Mouse (Mus musculus) gonadal fat pad, adult 2 months (tissue): Measurements from ENCODE around the gene Abca1. TPM values are rescaled to one million over a fixed set of nuclear protein-coding genes. Genes with fewer than 3 reads are reported as not detected.

Source experiments
- DNase-seq: peaks from one replicate; pipeline ENCODE4 v3.0.0-alpha.2; 2012; ENCODE audit warnings: low read depth
- polyA plus RNA-seq: library from polyadenylated mRNA; depleted of rRNA; stranded (reverse); fragments of >200 nt; gene quantifications from 2 replicates; pipeline ENCODE4 v1.2.3, GENCODE M21; 2012

The Abca1 gene
- polyA plus RNA-seq, 1 experiment: 32.9 TPM

DNA sequence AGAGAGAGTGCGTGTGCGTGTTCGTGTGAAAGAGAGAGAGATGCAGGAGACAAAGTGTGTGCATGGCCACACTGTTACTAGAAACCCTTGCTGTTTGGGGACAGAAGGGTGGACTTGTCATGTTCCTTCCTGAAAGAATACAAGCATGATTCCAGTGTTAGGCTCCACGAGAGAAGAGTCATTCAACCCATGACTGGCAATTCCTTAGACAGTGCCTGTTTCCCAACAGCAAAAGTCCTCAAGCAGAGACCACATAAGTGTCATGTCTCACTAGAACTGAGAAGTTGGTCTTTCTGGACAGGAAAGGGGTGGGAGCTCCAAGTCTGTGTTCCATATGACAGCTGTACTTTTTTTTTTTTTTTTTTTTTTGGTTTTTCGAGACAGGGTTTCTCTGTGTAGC, 10.1 kb downstream of the Abca1 start:
- no peak for DNase-seq

DNA sequence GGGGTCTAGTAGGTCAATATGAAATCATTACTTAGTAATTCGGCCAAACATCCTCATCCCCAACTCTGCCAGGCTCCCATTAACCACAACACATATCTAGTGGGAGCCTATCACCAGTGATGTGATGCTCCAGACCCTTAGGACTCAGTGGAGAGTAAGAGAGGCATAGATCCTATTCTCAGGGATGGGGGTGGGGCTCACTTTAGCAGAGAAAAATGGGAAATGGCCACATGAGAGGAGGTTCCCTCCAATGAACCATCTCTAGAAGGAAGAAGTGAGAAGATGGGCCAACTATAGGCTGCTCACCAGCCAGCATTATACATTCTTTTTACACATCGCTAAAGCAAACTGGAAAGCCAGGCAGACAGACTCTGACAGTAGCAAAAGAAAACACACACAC, 10.9 kb downstream of the Abca1 start:
- DNase-seq: no peak

DNA sequence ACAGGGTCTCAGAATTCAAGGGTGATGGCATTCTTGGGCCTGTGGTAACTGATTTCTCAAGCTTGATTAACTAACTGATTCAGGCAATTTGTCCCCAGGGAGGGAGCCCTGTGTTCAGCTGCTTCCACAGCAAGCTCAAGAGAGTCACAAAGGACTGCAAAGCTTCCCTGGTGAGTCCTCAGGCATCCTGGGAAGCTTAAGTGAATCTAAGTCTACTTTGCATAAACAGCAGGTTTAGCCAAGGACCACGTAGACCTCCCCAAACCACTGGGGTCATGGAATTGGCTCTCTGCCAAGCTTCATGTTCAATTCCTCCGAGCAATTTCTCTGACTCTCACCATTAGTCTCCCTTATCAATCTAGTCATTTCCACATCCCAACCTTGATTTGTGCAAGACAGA, 12.2 kb downstream of the Abca1 start:
- DNase-seq: no peak

GRCm38 (mm10) chr4:53147046-53147445, 12.6 kb downstream of the Abca1 start:
- no peak for DNase-seq

GRCm38 (mm10) chr4:53146227-53146949, 13.3 kb downstream of the Abca1 start:
- peak; percentile 68 for DNase-seq

DNA sequence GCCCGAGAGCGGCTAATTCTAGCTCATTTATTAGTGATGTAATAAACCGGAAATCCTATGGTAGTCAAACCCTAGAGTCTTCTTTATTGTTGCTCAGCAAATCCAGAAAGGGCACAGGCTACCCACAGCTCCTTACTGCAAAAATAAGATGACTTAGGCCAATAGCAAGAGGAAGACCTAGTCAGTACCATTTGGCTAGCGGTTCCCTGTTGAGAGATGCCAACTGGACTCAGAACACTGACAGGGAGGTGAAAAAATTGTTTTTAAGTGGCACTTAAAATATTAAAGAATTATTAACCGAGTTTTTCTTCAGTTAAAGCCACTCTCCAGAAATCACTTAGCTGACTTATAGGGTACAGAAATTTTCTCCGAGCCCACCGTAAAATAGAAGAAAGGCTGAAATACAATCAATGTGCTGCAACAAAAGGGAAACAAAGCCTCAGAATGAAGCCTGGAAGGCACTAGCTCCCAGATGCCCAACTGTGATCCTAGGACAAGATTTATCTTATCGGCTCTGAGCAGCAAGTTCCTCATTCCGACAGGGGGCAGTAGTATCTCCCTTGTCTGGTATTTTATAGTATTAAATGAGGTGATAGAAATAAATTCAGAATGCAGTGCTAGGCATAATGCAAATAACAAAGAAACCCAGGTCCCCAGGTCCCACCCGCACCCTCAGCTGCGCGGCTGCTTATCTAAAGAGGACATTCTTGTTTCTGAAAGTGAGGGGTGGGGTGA, 14.1 kb downstream of the Abca1 start:
- no peak for DNase-seq

- DNase-seq: no peak
Observed at GRCm38 (mm10) chr4:53144571-53144970, 15.1 kb downstream of the Abca1 start.

- no peak for DNase-seq
Observed at GRCm38 (mm10) chr4:53144021-53144420, 15.7 kb downstream of the Abca1 start.

- DNase-seq: no peak
Observed at GRCm38 (mm10) chr4:53140678-53141077, 19.0 kb downstream of the Abca1 start.

DNA sequence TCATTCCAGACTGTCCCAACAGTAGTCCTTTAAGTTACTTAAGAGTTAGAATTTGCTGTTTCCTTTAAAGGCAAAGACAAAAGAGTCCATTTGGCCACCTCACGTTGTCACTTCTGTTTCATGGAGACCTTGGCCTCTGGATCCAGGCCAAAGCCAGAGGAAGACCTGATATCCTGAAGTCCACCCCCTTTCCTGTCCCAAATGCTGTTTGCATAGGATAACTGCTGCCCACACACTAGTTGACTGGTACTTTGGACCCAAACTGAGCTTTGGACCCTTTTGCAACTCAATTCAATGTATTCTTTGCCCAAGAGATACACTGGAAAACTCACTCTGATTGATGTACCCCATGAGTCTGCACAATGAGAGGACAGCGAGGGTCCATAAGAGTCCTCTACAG, 20.2 kb downstream of the Abca1 start:
- DNase-seq: no peak

DNA sequence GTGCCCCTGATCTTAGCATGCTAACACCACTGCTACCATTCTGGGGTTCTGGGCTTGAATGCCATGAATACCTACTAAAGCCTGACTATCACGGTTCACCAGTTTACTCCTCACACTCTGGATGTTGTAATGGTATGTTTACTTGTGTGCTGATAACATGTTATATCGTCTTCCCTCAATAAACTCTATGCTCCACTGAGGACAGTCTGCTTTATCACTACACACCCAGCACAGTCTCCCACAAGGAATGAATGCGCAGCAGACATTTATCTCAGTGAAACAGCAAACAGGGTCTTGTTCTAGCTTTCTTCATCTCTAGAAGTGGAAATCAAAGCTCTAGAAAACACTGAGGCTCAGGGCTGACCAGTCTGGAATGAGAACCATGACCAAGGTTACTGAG, 20.7 kb downstream of the Abca1 start:
- DNase-seq: no peak

DNA sequence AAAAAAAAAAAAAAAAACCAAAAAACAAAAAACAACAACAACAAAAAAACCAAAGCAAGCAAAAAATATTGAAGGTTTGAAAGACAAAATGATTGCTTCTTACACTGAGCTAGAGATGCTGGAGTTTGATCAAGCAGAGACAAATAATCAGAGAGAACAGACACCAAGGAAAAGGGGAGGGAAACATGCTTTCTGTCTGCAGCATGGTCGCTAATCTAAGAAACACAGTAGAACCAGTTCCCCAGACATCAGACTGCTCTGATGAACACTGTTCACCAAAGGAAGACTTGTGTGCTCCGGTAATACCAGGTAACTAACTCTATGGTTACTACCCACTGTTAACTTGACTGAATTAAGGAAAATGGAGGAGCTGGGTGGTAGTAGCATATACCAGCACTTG, 22.6 kb downstream of the Abca1 start:
- DNase-seq: no peak

DNA sequence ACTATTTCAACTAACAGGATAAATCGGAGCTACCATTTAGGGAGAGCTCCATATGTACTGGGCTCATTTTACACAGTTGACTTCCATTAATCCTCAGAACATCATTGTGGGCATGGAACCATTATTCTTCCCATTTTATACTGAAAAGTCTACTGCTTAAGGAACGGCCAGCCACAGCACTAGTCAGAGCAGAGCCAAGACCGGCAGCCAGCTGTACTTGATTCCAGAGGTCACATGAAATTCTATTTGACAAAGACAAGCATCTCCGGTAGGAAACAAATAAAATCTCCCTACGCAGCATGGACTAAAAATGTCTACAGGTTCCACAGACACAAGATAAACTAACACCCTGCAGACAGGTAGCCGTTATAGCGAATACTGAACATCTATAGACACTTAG, 24.9 kb downstream of the Abca1 start:
- no peak for DNase-seq

DNA sequence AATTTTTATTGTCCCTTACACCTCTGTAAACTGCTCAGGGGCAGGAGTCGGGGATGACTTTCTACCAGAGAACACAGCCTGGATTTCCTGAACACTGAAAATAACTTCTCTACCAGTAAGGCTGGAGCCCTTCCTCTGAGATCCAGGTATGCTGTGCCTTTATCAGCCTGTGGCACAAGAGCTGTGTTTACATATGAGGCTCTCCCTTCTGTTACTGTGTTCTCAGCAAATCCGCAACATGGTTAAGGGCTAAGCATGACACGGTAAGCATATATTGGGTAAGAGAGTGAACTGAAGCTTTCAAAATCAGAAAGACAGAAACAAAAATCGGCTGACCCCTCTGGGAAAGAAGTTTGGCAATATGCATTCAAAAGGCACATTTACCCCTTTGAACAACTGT, 25.7 kb downstream of the Abca1 start:
- DNase-seq: no peak

DNA sequence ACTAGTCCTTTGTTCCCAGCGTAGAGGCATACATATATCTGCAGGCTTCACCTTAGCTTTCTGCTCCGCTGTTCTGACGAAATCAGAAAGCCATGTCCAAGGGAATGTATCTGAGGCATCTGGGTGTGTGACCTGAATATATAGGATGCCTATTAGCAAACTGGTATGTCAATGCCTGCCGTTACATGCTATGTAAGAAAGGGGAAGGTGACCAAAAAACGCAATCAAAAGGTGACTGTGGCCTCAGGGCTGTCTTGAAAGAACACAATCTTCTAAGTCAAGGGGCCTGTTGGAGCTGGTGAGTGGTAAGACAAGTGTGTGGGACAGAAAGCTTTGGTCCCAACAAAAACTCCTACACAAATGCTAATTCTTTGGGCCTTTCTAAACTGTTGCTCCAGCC, 28.2 kb downstream of the Abca1 start:
- peak; percentile 95 for DNase-seq

DNA sequence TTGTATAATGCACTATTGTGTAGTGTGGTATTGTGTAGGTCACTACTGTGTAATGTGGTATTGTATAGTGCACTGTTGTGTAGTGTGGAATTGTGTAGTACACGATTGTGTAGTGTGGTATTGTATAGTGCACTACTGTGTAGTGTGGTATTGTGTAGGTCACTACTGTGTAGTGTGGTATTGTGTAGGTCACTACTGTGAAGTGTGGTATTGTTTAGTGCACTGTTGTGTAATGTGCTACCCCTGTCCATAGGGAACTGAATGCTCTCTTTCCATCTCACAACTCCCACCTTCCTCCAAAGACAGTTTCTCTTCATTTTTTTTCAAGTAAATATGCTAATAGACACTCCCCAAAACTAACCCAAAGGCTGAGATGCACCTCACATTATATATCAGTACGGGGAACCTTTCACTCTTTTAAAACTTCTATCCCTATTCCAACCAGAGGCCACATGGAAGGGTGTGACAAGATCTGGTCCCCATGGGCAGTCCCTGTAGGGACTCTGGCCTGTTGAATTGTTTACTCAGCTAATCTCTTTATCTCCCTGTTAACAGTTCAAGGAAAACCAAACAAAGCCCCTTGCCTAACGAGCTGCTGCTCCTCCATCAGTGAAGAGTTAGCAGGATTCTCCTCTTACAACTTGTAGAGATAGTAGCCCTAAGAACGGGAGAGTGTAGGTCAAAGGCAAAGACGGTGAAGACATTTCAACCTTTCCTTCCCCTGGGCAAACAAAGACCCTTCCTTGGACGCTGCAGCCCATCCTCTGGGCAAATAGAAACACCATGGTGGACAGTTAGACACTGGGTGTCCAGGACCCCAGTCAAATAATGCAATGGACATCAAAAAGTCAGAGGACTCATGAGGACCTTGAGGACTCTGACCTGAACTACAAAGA, 28.8 kb downstream of the Abca1 start:
- no peak for DNase-seq

DNA sequence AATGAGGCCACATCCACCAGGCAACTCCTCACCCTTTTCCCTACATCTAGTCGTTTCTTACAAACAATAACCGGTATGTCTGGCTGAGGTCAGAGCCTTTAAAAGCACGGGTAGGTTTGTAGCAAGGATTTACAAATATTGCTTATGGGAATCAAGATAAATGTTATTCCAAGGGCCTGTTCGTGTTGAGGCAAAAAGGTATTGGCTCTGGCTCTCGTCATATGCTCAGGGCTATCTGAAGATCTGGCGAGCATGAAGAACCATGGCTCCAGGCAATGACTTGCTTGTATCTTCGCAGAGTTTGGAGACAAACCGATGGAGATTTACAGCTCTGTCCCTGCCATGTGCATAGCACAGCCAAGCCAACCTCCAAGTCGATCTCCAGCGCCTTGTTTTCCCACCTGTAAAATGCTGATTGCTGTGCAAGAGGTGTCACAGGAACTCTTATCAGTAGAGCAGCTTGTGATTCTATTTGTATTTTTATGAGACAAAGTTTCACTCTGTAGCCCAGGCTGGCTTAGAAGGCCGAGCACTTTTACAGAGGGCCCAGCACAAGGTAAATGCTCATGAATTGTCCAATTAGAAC, 29.9 kb downstream of the Abca1 start:
- DNase-seq: peak; percentile 96

DNA sequence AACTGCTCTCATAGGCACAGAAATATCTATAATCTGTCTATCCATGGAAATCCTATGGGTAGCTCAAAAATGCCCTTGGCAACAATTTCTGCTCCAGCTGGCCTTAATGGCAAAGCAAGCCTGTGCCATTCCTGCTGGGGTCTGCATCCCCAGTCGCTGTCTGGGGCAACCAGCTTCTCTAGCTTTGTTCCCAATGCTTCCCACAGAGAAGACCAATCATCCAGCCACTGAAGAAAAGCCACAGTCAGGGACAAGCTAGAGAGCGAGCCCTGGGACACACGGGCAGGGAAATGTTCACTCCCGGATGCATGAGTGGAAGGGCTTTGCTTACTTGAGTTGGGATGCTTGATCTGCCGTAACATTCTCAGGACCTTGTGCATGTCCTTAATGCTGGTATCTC, 32.4 kb downstream of the Abca1 start:
- no peak for DNase-seq

DNA sequence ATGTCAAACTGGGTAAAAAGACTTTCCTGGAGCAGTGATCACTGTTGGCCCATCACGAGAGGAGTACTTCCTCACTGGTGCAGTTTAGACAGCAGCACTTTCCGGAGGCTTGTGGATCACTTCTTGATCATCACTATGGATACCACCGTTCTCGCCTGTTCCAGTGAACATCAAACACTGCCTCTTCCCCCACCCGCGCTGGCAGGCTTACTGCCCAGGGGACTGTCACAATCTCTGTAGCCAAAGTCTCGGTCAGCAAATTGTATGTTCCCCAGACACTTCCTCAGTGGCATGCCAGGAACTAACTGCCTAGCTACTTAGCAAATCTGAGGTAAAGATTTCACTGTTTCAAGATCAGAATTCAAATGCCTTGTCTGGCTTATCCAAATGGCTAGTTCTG, 32.9 kb downstream of the Abca1 start:
- DNase-seq: no peak

DNA sequence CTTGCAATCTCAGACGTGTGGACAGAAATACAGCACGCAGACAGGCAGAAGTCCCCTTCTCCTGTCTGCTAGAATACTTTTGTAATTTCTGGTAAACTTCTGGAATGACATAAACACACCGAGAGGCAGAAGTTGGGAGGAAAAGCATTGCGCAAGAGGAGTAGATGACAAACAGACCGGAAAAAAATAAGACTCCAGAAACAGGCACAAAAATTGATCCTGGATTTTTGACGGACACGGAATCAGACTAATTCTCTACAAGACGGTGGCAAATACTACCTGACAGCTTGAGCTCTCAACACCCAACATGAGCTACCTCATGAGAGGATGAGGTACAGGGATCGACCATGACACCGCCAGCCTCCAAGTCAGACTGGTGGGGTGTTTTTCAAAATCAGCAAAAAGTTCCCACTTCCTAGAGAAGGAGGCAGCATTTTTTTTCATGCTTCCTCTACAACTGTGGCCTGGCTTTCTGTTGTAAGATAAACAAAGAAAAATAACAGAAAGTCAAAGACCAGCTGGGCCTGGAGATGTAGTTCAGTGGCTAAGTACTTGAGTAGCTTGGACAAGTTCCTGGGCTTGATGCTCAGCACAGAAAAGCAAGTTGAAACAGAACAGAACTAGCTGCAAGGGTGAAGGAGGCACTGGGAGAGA, 34.7 kb downstream of the Abca1 start:
- DNase-seq: no peak

- DNase-seq: no peak
Observed at GRCm38 (mm10) chr4:53122310-53122709, 37.4 kb downstream of the Abca1 start.
